Mouse (Mus musculus): ENCODE data around the gene Cldn3. TPM values are rescaled to one million over a fixed set of nuclear protein-coding genes. Genes with fewer than 3 reads are reported as not detected.

Cldn3 gene
- polyA plus RNA-seq, 1 experiment = 8.7 TPM

- TF ChIP-seq CTCF (IDR thresholded peaks at IDR 0.05; ENCODE audit: control insufficient read depth, insufficient read depth, insufficient replicate concordance, low read depth, low read length) = peak; percentile 34; the same call in 1 of the 2 replicates
- TF ChIP-seq POLR2A (IDR thresholded peaks at IDR 0.05; ENCODE audit: control insufficient read depth, low read depth, low read length) = no peak
- Histone ChIP-seq H3K4me3 (ENCODE audit: control insufficient read depth, low read depth, low read length) (peak overlapping the region; percentile 12), H3K27me3 (ENCODE audit: control insufficient read depth, insufficient read depth, low read length) (no peaks in the 10 kb centered on the region), H3K27ac (ENCODE audit: control insufficient read depth, insufficient read depth, low read depth, low read length) (no peak overlapping the region), H3K36me3 (ENCODE audit: control insufficient read depth, insufficient read depth, low read length) (no peaks in the 10 kb centered on the region), H3K4me1 (ENCODE audit: control insufficient read depth, insufficient read depth, low read length) (peaks cover 22% of the 10 kb centered on the region)
These were observed 19.9 kb upstream of the Cldn3 start for GRCm38 (mm10) chr5:134965852-134966821.

- Histone ChIP-seq H3K4me1 (ENCODE audit: control insufficient read depth, insufficient read depth, low read length) (peaks cover 22% of the 10 kb centered on the region), H3K27me3 (ENCODE audit: control insufficient read depth, insufficient read depth, low read length) (no peaks in the 10 kb centered on the region), H3K4me3 (ENCODE audit: control insufficient read depth, low read depth, low read length) (no peak overlapping the region), H3K36me3 (ENCODE audit: control insufficient read depth, insufficient read depth, low read length) (no peaks in the 10 kb centered on the region), H3K27ac (ENCODE audit: control insufficient read depth, insufficient read depth, low read depth, low read length) (no peak overlapping the region)
- no peak for TF ChIP-seq CTCF (IDR thresholded peaks at IDR 0.05; ENCODE audit: control insufficient read depth, insufficient read depth, insufficient replicate concordance, low read depth, low read length)
- TF ChIP-seq POLR2A (IDR thresholded peaks at IDR 0.05; ENCODE audit: control insufficient read depth, low read depth, low read length) = no peak
These were observed 18.7 kb upstream of the Cldn3 start for GRCm38 (mm10) chr5:134967164-134967944.

GRCm38 (mm10) chr5:134970671-134971070 lies 15.3 kb upstream of the Cldn3 start:
- no peak overlapping the region for H3K4me3 ChIP-seq (ENCODE audit: control insufficient read depth, low read depth, low read length)
- peaks cover 14% of the 10 kb centered on the region for H3K4me1 ChIP-seq (ENCODE audit: control insufficient read depth, insufficient read depth, low read length)
- no peak overlapping the region for H3K27ac ChIP-seq (ENCODE audit: control insufficient read depth, insufficient read depth, low read depth, low read length)
- H3K27me3 ChIP-seq (ENCODE audit: control insufficient read depth, insufficient read depth, low read length) = no peaks in the 10 kb centered on the region
- no peaks in the 10 kb centered on the region for H3K36me3 ChIP-seq (ENCODE audit: control insufficient read depth, insufficient read depth, low read length)
- TF ChIP-seq CTCF (IDR thresholded peaks at IDR 0.05; ENCODE audit: control insufficient read depth, insufficient read depth, insufficient replicate concordance, low read depth, low read length) = no peak
- no peak for TF ChIP-seq POLR2A (IDR thresholded peaks at IDR 0.05; ENCODE audit: control insufficient read depth, low read depth, low read length)

GRCm38 (mm10) chr5:134973081-134973480 lies 12.9 kb upstream of the Cldn3 start:
- TF ChIP-seq CTCF (IDR thresholded peaks at IDR 0.05; ENCODE audit: control insufficient read depth, insufficient read depth, insufficient replicate concordance, low read depth, low read length) = no peak
- no peak for TF ChIP-seq POLR2A (IDR thresholded peaks at IDR 0.05; ENCODE audit: control insufficient read depth, low read depth, low read length)
- Histone ChIP-seq H3K4me3 (ENCODE audit: control insufficient read depth, low read depth, low read length) (no peak overlapping the region), H3K36me3 (ENCODE audit: control insufficient read depth, insufficient read depth, low read length) (no peaks in the 10 kb centered on the region), H3K27me3 (ENCODE audit: control insufficient read depth, insufficient read depth, low read length) (no peaks in the 10 kb centered on the region), H3K27ac (ENCODE audit: control insufficient read depth, insufficient read depth, low read depth, low read length) (no peak overlapping the region), H3K4me1 (ENCODE audit: control insufficient read depth, insufficient read depth, low read length) (no peaks in the 10 kb centered on the region)

- H3K36me3 ChIP-seq (ENCODE audit: control insufficient read depth, insufficient read depth, low read length) = no peaks in the 10 kb centered on the region
- H3K27me3 ChIP-seq (ENCODE audit: control insufficient read depth, insufficient read depth, low read length) = no peaks in the 10 kb centered on the region
- TF ChIP-seq POLR2A (IDR thresholded peaks at IDR 0.05; ENCODE audit: control insufficient read depth, low read depth, low read length) (no peak), CTCF (IDR thresholded peaks at IDR 0.05; ENCODE audit: control insufficient read depth, insufficient read depth, insufficient replicate concordance, low read depth, low read length) (no peak)
- H3K27ac ChIP-seq (ENCODE audit: control insufficient read depth, insufficient read depth, low read depth, low read length) = no peak overlapping the region
- H3K4me1 ChIP-seq (ENCODE audit: control insufficient read depth, insufficient read depth, low read length) = no peaks in the 10 kb centered on the region
- no peak overlapping the region for H3K4me3 ChIP-seq (ENCODE audit: control insufficient read depth, low read depth, low read length)
These were observed 12.5 kb upstream of the Cldn3 start for GRCm38 (mm10) chr5:134973526-134973925.

GRCm38 (mm10) chr5:134974294-134974693 lies 11.7 kb upstream of the Cldn3 start:
- Histone ChIP-seq H3K4me1 (ENCODE audit: control insufficient read depth, insufficient read depth, low read length) (no peaks in the 10 kb centered on the region), H3K27me3 (ENCODE audit: control insufficient read depth, insufficient read depth, low read length) (no peaks in the 10 kb centered on the region), H3K36me3 (ENCODE audit: control insufficient read depth, insufficient read depth, low read length) (no peaks in the 10 kb centered on the region), H3K4me3 (ENCODE audit: control insufficient read depth, low read depth, low read length) (no peak overlapping the region), H3K27ac (ENCODE audit: control insufficient read depth, insufficient read depth, low read depth, low read length) (no peak overlapping the region)
- TF ChIP-seq POLR2A (IDR thresholded peaks at IDR 0.05; ENCODE audit: control insufficient read depth, low read depth, low read length) = no peak
- TF ChIP-seq CTCF (IDR thresholded peaks at IDR 0.05; ENCODE audit: control insufficient read depth, insufficient read depth, insufficient replicate concordance, low read depth, low read length) = no peak

- H3K4me3 ChIP-seq (ENCODE audit: control insufficient read depth, low read depth, low read length) = no peak overlapping the region
- H3K27me3 ChIP-seq (ENCODE audit: control insufficient read depth, insufficient read depth, low read length) = no peaks in the 10 kb centered on the region
- H3K36me3 ChIP-seq (ENCODE audit: control insufficient read depth, insufficient read depth, low read length) = no peaks in the 10 kb centered on the region
- TF ChIP-seq POLR2A (IDR thresholded peaks at IDR 0.05; ENCODE audit: control insufficient read depth, low read depth, low read length) (no peak), CTCF (IDR thresholded peaks at IDR 0.05; ENCODE audit: control insufficient read depth, insufficient read depth, insufficient replicate concordance, low read depth, low read length) (no peak)
- H3K4me1 ChIP-seq (ENCODE audit: control insufficient read depth, insufficient read depth, low read length) = no peaks in the 10 kb centered on the region
- H3K27ac ChIP-seq (ENCODE audit: control insufficient read depth, insufficient read depth, low read depth, low read length) = no peak overlapping the region
These were observed 11.1 kb upstream of the Cldn3 start for GRCm38 (mm10) chr5:134974921-134975320.

All from testis, adult 2 months (tissue).